Mouse (Mus musculus): ENCODE data around the gene Smad6.

- TF ChIP-seq CTCF (IDR thresholded peaks at IDR 0.05; ENCODE audit: low read depth) (no peak), EP300 (IDR thresholded peaks at IDR 0.05; ENCODE audit: low read depth) (no peak)
Measured at GRCm38 (mm10) chr9:63914944-63915343, 106.9 kb downstream of the Smad6 start.
